Mouse (Mus musculus) hindbrain, embryonic 12.5 days (tissue): ENCODE results near the gene Per1. TPM values are rescaled to one million over a fixed set of nuclear protein-coding genes. Genes with fewer than 3 reads are reported as not detected.

Source experiments
- ATAC-seq: fragments of 200-750 bp; cut with Nextera tagmentation; 2 replicates; pipeline ENCODE4 v1.8.0; 2017; ENCODE audit warnings: moderate TSS enrichment; ENCODE audit not compliant: low FRiP score
- H3K27ac ChIP-seq: fragments of 300-500 bp; sonication (generic); 2 replicates; pipeline ENCODE4 v1.5.1; 2016; ENCODE audit warnings: mild to moderate bottlenecking
- H3K27me3 ChIP-seq: fragments of 300-500 bp; sonication (generic); 2 replicates; pipeline ENCODE4 v1.6.1; 2016; ENCODE audit warnings: mild to moderate bottlenecking
- H3K36me3 ChIP-seq: fragments of 300-500 bp; sonication (generic); 2 replicates; pipeline ENCODE4 v1.6.1; 2016; ENCODE audit warnings: mild to moderate bottlenecking
- H3K4me1 ChIP-seq: fragments of 300-500 bp; sonication (generic); 2 replicates; pipeline ENCODE4 v1.6.1; 2016
- H3K4me2 ChIP-seq: fragments of 300-500 bp; sonication (generic); replicated peaks from 2 replicates; pipeline ENCODE4 v1.6.1; 2016; ENCODE audit warnings: mild to moderate bottlenecking
- H3K4me3 ChIP-seq: fragments of 300-500 bp; sonication (generic); 2 replicates; pipeline ENCODE4 v1.5.1; 2016; ENCODE audit warnings: mild to moderate bottlenecking
- H3K9ac ChIP-seq: fragments of 300-500 bp; sonication (generic); 2 replicates; pipeline ENCODE4 v1.6.1; 2016; ENCODE audit warnings: mild to moderate bottlenecking, moderate library complexity
- H3K9me3 ChIP-seq: fragments of 300-500 bp; sonication (generic); replicated peaks from 2 replicates; pipeline ENCODE4 v1.6.1; 2016; ENCODE audit warnings: mild to moderate bottlenecking
- WGBS: fragments of 180-500 bp; shearing (Covaris S2); methylation state at CpG from one replicate; pipeline ENCODE4 v1.1.7; 2016; 5-methylcytosine and 5-hydroxymethylcytosine counted together
- polyA plus RNA-seq: library from polyadenylated mRNA; unstranded; fragments of >200 nt; fragmentation: Nextera tagmentation; extraction: Ambion mirVana; gene quantifications from 2 replicates; pipeline ENCODE4 v1.2.1, GENCODE M21; 2016

The Per1 gene
- polyA plus RNA-seq, 1 experiment from 2014 or later: 9.8 TPM

DNA sequence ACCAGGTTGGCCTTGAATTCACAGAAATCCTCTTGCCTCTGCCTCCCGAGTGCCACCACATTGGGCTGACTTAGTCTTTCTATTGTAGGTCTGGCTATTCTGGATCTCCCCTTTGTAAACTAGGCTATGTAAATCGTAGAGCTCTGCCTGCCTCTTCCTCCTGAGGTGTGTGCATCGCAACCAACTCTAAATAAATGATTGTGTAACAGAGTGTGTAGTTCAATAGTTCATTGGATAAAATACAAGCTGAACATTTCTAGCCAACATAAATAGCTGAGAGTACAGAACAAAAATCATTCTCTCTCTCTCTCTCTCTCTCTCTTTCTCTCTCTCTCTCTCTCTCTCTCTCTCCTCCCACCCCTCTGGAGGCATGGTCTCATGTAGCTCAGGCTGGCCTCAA is 19.6 kb downstream of the Per1 start:
- Histone ChIP-seq H3K4me3 (no peak overlapping the region), H3K27ac (no peak overlapping the region), H3K36me3 (0 out of 2 replicates have a peak, but pooled peaks cover under 1% of the 10 kb centered on the region), H3K9ac (no peak overlapping the region), H3K27me3 (peaks cover 47% of the 10 kb centered on the region), H3K4me2 (no peak overlapping the region), H3K4me1 (peaks cover 16% of the 10 kb centered on the region), H3K9me3 (no peaks in the 10 kb centered on the region)
- 84% methylated on average over 3 of the region's 3 CpGs for WGBS
- no peak for ATAC-seq

DNA sequence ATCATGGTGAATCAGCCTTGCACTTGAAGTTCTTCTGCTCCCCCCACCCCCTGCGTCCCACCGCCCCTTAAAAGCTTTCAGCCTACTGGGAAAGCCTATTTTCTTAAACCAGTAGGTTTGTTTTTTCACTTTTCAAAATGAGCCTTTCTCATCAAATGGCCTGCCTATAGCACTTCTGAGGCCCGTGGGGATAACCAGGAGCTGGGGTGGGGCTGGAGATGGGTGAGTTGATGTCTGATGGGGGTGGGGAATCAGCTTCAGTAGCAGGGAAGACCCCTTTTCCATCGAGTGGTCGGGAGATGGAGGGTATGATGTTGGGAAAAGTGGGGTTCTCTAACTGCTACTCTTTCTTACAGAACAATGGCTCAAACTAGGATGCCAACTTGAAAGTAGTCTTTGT is 21.8 kb downstream of the Per1 start:
- Histone ChIP-seq H3K4me2 (peak overlapping the region; percentile 97), H3K9ac (no peak overlapping the region), H3K27me3 (peaks cover 61% of the 10 kb centered on the region), H3K27ac (no peak overlapping the region), H3K4me3 (peak overlapping the region; percentile 84; the same call in 1 of the 2 replicates), H3K36me3 (no peaks in the 10 kb centered on the region), H3K9me3 (no peaks in the 10 kb centered on the region), H3K4me1 (peaks cover 32% of the 10 kb centered on the region)
- WGBS: 58% methylated on average over 5 of the region's 5 CpGs
- no peak for ATAC-seq

DNA sequence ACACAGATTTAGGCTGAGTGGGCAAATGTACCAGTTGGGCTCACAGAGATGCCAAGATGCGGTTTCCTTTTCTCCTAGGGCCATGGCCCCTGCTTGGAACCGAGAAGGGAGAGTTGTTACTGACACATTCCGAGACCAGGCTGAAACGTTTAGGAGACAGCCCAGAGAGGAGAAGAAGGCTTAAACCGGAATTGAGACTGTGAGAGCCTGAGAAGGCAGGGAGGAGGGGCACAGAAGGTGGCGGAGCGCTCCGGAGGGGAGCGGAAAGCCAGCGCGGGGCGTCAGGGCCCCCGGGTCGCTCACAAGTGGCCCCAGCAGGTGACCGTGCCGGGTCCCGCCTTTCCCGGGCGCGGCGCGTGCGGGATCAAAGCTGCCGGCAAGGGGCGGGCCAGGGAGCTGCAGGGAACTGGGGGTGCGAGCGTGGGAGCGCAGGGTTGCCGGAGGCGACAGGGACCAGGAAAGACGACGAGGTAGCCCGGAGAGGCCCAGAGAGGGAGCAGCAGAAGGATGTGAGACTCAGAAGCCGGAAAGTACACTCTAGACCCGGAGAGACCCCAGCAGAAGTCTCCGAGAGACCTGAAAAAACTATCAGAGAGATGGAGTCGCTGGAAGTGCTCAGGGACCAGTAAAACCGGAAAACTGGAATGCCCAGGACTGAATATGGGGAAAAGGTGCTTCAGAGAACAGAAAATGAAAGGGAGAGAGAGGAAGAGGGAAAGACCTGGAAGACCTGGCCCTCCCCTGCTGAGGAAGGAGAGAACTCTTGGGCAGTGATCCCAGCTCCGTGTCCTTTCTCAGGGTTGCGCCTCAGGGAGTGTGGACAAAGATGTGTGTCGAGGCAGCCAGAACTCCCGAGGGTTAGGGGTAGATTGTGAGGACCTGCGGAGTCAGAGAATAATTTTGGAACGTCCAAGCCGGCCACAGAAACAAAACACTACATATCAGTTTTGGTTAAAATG is 23.0 kb downstream of the Per1 start:
- Histone ChIP-seq H3K27ac (peak overlapping the region; percentile 44; the same call in 1 of the 2 replicates), H3K4me1 (peaks cover 31% of the 10 kb centered on the region), H3K9me3 (no peaks in the 10 kb centered on the region), H3K9ac (peak overlapping the region; percentile 81), H3K4me2 (peak overlapping the region; percentile 97), H3K4me3 (peak overlapping the region; percentile 84), H3K27me3 (peaks cover 56% of the 10 kb centered on the region), H3K36me3 (no peaks in the 10 kb centered on the region)
- WGBS: under 1% methylated on average over 45 of the region's 45 CpGs
- ATAC-seq: no peak

DNA sequence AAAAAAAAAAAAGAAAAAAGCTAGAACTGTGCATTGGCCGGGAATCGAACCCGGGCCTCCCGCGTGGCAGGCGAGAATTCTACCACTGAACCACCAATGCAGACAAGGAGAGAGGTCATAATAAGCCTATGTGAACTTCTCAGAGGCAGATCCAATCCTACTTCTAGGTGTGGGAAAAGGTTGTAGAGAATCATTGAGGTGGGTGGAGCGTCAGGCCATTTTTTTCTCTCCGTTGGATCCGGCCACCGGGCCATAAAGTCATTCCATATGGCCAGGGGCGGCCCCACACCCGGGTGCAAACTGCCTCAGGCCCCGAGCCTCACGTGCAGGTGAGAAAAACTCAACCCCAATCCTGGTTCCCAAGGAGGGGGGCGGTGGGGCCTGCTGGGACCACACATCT is 23.7 kb downstream of the Per1 start:
- H3K4me1 ChIP-seq: peaks cover 33% of the 10 kb centered on the region
- no peak overlapping the region for H3K27ac ChIP-seq
- H3K9ac ChIP-seq: no peak overlapping the region
- H3K4me3 ChIP-seq: peak overlapping the region; percentile 84
- ATAC-seq: no peak
- no peaks in the 10 kb centered on the region for H3K9me3 ChIP-seq
- WGBS: 1% methylated on average over 15 of the region's 15 CpGs
- H3K4me2 ChIP-seq: peak overlapping the region; percentile 97
- peaks cover 53% of the 10 kb centered on the region for H3K27me3 ChIP-seq
- no peaks in the 10 kb centered on the region for H3K36me3 ChIP-seq

DNA sequence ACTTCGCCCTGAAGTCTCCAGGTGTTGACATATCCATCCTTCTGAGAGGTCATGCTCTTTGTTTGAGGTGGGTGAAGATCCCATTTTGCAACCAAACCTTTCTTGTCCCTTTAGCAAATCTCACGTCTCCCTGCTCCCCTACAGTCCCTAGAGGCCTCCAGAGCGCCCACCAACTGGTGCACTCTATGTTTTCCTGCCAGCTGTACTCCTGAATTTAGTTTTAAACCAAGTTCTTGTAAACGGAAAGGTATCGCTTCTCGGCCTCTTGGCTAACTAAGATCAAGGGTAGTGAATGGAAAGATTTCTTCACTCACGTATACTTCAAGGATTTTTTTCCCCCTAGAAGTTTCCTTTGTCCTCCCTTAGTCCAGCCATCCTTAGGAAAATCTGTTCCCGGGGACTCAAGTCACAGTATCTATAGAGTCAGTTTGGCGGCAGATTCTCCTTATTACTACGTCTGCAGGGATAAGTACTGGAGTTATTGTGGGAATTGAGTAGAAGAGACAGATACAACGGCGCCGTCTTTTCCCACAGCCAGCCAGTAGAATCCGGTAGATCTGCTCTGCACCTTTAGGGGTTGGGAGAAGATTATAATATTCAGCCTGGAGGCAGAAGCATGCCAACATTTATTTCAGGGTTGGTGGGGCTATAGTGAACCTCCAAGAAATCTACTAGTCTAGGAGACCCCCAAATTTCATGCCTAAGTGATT is 24.6 kb downstream of the Per1 start:
- H3K9ac ChIP-seq: no peak overlapping the region
- no peak for ATAC-seq
- H3K9me3 ChIP-seq: no peaks in the 10 kb centered on the region
- no peaks in the 10 kb centered on the region for H3K36me3 ChIP-seq
- H3K4me2 ChIP-seq: peak overlapping the region; percentile 97
- peaks cover 33% of the 10 kb centered on the region for H3K4me1 ChIP-seq
- H3K27me3 ChIP-seq: peaks cover 46% of the 10 kb centered on the region
- no peak overlapping the region for H3K27ac ChIP-seq
- H3K4me3 ChIP-seq: peak overlapping the region; percentile 84
- 29% methylated on average over 14 of the region's 14 CpGs for WGBS

DNA sequence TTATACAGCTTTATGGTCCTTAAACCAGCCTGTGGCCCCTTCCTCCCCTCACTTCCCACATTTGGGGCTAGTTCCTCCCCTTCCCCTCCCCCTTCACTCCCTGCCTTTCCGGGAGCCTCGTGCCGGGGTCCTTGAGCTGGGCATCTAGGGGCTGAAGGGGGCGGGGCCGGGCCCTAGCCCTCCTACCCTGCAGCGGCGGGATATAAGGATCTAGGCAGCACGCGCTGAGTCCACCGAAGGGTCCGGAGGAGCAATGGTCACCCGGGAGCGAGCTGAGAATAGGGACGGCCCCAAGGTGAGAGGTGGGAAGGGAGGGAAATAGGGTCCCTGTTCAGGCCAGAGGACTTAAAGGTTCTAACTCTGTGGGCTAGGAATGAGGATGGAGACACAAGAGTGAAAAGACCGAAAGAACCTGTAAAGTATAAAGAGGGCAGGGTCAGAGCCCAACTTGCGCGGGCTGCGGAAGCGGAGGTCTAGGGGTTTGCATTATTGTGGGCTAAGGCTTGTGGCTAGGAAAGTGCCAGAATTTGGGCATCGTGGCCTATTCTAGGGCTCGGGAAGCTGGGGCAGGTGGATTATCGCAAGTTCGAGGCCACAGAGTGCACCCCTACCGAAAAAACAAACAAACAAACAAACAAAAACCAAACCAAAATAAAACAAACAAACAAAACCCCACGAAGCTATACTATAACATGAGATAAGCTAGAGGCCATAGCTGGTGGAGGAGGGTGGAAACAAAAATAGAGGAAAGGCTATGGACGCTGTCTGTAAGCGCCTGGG is 25.4 kb downstream of the Per1 start, which contains the start of gene Hes7:
Gene Hes7 (plus strand): TSS at position 184 of the 780 bp plus-strand sequence.
- H3K4me2 ChIP-seq: peak within 1 kb of the TSS; percentile 97
- H3K27ac ChIP-seq: no peak within 1 kb of the TSS
- peaks cover 33% of the 10 kb centered on the region for H3K4me1 ChIP-seq
- no peaks in the 10 kb centered on the region for H3K36me3 ChIP-seq
- peaks cover 38% of the 10 kb centered on the region for H3K27me3 ChIP-seq
- no peak for ATAC-seq
- peak within 1 kb of the TSS; percentile 84 for H3K4me3 ChIP-seq
- H3K9ac ChIP-seq: peak within 1 kb of the TSS; percentile 77
- H3K9me3 ChIP-seq: no peaks in the 10 kb centered on the region
- 2% methylated on average over 27 of the region's 27 CpGs for WGBS

DNA sequence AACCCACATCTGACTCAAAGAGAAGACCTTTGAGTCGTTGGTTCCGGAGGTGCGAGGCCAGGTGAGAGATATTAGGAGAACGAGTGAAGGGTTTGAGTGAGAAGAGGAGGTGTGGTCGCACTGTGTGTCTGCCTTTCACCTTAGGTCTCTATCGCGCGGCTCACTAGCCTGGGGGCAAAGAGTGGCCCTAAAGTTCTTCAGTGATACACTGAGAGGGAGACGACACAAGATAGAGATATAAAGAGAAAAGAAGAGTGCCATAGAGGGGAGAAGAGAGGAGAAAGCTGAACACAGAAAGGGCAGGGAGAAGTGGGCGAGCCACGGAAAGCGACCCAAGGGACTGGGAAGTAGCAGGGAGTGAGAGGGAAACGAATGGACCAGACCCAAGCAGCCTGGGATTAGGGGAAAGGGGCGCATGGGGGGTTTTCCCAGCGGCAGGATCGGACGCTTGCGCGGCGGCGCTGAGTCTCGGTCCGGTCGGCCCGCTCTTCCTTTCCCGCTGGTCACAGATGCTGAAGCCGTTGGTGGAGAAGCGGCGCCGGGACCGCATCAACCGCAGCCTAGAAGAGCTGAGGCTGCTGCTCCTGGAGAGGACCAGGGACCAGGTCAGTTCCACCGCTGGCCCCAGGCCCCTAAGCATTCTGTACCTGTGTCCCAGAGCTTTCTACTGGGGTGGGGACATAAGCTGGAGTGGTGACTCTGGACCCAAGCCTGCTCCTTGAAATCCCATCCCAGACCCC is 26.2 kb downstream of the Per1 start:
- ATAC-seq: no peak
- WGBS: 1% methylated on average over 28 of the region's 33 CpGs
- peak overlapping the region; percentile 97 for H3K4me2 ChIP-seq
- H3K4me1 ChIP-seq: peaks cover 39% of the 10 kb centered on the region
- no peaks in the 10 kb centered on the region for H3K36me3 ChIP-seq
- H3K9ac ChIP-seq: peak overlapping the region; percentile 77
- H3K27me3 ChIP-seq: peaks cover 31% of the 10 kb centered on the region
- H3K9me3 ChIP-seq: no peaks in the 10 kb centered on the region
- H3K4me3 ChIP-seq: peak overlapping the region; percentile 81
- no peak overlapping the region for H3K27ac ChIP-seq

DNA sequence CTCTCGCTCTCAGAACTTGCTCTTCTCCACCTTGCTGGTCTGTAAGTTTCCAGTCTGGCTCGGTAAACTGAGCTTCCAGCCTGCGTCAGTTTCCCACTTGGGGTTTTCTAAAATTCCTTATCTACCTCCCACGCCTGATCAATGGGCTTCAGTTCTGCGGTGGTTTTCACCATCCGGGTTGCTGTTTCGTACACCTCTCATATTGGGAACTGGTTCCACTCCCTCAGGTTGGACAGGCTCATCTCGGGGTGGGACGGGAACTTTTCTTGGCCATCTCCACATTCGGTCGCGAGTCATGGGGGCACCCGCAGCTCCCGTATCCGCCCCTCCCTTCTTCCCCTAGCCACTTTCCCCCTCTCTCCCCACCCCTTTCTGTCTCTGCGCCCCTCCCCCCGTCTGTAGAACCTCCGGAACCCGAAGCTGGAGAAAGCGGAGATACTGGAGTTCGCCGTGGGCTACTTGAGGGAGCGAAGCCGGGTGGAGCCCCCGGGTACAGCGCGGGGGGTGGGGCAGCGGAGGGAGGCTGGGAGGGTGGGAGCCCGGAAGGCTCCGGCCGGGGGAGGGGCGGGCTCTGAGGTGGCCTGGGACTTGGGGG is 26.8 kb downstream of the Per1 start:
- no peak for ATAC-seq
- Histone ChIP-seq H3K36me3 (no peaks in the 10 kb centered on the region), H3K9me3 (no peaks in the 10 kb centered on the region), H3K27me3 (peaks cover 26% of the 10 kb centered on the region), H3K27ac (peak overlapping the region; percentile 77), H3K9ac (peak overlapping the region; percentile 77), H3K4me3 (peak overlapping the region; percentile 81), H3K4me1 (peaks cover 40% of the 10 kb centered on the region), H3K4me2 (peak overlapping the region; percentile 97)
- 1% methylated on average over 31 of the region's 32 CpGs for WGBS

DNA sequence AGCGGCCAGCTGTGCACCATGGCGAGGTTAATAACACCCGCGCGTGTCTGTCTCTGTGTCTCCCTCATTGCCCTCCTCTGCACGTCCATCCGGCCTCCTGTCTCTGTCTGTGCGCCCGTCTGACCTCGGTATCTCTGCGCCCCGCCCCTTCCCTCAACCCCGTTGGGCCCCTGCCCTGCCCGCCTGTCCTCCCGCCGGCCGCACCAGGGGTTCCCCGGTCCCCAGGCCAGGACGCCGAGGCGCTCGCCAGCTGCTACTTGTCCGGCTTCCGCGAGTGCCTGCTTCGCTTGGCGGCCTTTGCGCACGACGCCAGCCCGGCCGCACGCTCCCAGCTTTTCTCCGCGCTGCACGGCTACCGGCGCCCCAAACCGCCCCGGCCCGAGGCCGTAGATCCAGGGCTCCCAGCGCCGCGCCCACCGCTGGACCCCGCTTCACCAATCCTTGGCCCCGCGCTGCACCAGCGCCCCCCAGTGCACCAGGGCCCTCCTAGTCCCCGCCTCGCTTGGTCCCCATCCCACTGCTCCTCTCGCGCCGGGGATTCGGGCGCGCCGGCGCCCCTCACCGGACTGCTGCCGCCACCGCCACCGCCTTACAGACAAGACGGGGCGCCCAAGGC is 27.4 kb downstream of the Per1 start, which contains the start of gene 9130213A22Rik:
Gene 9130213A22Rik (minus strand): TSS at position 254 of the 616 bp plus-strand sequence.
- ATAC-seq: peak; percentile 69
- peak within 1 kb of the TSS; percentile 77 for H3K27ac ChIP-seq
- peaks cover 37% of the 10 kb centered on the region for H3K4me1 ChIP-seq
- peak within 1 kb of the TSS; percentile 81 for H3K4me3 ChIP-seq
- H3K4me2 ChIP-seq: peak within 1 kb of the TSS; percentile 97
- H3K9ac ChIP-seq: peak within 1 kb of the TSS; percentile 77
- H3K27me3 ChIP-seq: peaks cover 30% of the 10 kb centered on the region
- no peaks in the 10 kb centered on the region for H3K36me3 ChIP-seq
- under 1% methylated on average over 59 of the region's 66 CpGs for WGBS
- no peaks in the 10 kb centered on the region for H3K9me3 ChIP-seq

DNA sequence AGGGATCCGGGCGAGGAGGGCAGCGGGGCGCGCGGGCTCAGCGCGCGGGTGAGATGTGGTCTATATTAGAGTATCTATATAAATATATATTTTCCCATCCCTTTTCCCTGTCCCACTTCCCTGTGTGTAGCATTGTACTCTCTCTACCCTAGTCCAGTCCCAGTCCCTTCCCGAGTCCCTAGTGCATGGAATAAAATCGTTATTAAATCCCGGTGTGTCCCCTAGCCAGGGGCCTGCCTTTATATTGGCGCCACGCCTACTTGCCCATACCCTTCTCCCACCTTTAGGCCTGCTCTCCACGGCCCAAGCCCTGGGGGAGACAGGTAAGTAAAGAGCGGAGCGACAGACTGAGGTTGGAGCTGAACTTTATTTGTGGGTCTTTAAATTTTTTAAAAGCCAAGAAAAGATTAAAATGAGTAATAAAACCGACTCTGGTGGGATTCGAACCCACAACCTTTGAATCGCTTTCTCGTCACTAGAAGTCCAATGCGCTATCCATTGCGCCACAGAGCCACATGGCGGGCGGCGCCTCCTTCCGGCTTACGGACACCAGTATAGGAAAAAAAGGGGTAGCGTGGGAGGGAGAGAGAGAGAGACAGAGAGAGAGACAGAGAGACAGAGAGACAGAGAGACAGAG is 28.2 kb downstream of the Per1 start:
- Histone ChIP-seq H3K36me3 (no peaks in the 10 kb centered on the region), H3K4me1 (peaks cover 37% of the 10 kb centered on the region), H3K4me2 (peak overlapping the region; percentile 97), H3K27me3 (peaks cover 35% of the 10 kb centered on the region), H3K9ac (peak overlapping the region; percentile 77), H3K9me3 (no peaks in the 10 kb centered on the region), H3K4me3 (peak overlapping the region; percentile 81), H3K27ac (peak overlapping the region; percentile 77)
- WGBS: under 1% methylated on average over 29 of the region's 29 CpGs
- peak; percentile 11; the same call in 1 of the 2 replicates for ATAC-seq
